Mouse (Mus musculus) stomach, embryonic 14.5 days (tissue): ENCODE results near the gene Ppp2r5a. TPM values are rescaled to one million over a fixed set of nuclear protein-coding genes. Genes with fewer than 3 reads are reported as not detected.

Experiments
- ATAC-seq: fragments of 200-750 bp; cut with Nextera tagmentation; 2 replicates; pipeline ENCODE4 v1.8.0; 2017; ENCODE audit warnings: low read depth, moderate TSS enrichment; ENCODE audit not compliant: insufficient number of reproducible peaks, insufficient read depth, low FRiP score
- H3K27ac ChIP-seq: fragments of 300-500 bp; sonication (generic); 2 replicates; pipeline ENCODE4 v1.5.1; 2014; ENCODE audit warnings: mild to moderate bottlenecking, low read length, moderate library complexity, mixed read lengths
- H3K27me3 ChIP-seq: fragments of 300-500 bp; sonication (generic); 2 replicates; pipeline ENCODE4 v1.6.1; 2014; ENCODE audit warnings: low read length, control low read depth, mixed read lengths; ENCODE audit not compliant: control insufficient read depth, insufficient read depth
- H3K36me3 ChIP-seq: fragments of 300-500 bp; sonication (generic); 2 replicates; pipeline ENCODE4 v1.6.1; 2014; ENCODE audit warnings: mild to moderate bottlenecking, control low read depth, low read length, moderate library complexity, mixed read lengths; ENCODE audit not compliant: control insufficient read depth, insufficient read depth
- H3K4me1 ChIP-seq: fragments of 300-500 bp; sonication (generic); 2 replicates; pipeline ENCODE4 v1.6.1; 2014; ENCODE audit warnings: low read length, control low read depth, mixed read lengths; ENCODE audit not compliant: control insufficient read depth, insufficient read depth
- H3K4me2 ChIP-seq: fragments of 300-500 bp; sonication (generic); replicated peaks from 2 replicates; pipeline ENCODE4 v1.6.1; 2014; ENCODE audit warnings: low read depth, low read length, control low read depth
- H3K4me3 ChIP-seq: fragments of 300-500 bp; sonication (generic); 2 replicates; pipeline ENCODE4 v1.5.1; 2014; ENCODE audit warnings: low read depth, low read length, control low read depth
- H3K9ac ChIP-seq: fragments of 300-500 bp; sonication (generic); replicated peaks from 2 replicates; pipeline ENCODE4 v1.6.1; 2014; ENCODE audit warnings: low read depth, mild to moderate bottlenecking, control low read depth, low read length, moderate library complexity, mixed read lengths
- H3K9me3 ChIP-seq: fragments of 300-500 bp; sonication (generic); 2 replicates; pipeline ENCODE4 v1.6.1; 2016; ENCODE audit warnings: low read depth, low read length, control low read depth; ENCODE audit not compliant: control insufficient read depth
- WGBS: fragments of 180-500 bp; shearing (Covaris S2); extraction: QIAGEN DNeasy Blood & Tissue Kit; methylation state at CpG from one replicate; pipeline ENCODE4 v1.1.7; 2014; 5-methylcytosine and 5-hydroxymethylcytosine counted together
- polyA plus RNA-seq: library from polyadenylated mRNA; unstranded; fragments of >200 nt; fragmentation: Nextera tagmentation; extraction: Ambion mirVana; gene quantifications from 2 replicates; pipeline ENCODE4 v1.2.1, GENCODE M21; 2014

Gene Ppp2r5a
- polyA plus RNA-seq, 1 experiment from 2014 or later: 22.5 TPM

- Histone ChIP-seq H3K27me3 (no peaks in the 10 kb centered on the region), H3K4me2 (no peak overlapping the region), H3K9me3 (no peaks in the 10 kb centered on the region), H3K4me3 (no peak overlapping the region), H3K9ac (no peak overlapping the region), H3K36me3 (no peaks in the 10 kb centered on the region), H3K27ac (no peak overlapping the region), H3K4me1 (no peaks in the 10 kb centered on the region)
- 62% methylated on average over 6 of the region's 6 CpGs for WGBS
- no peak for ATAC-seq
Measured at GRCm38 (mm10) chr1:191414432-191414831, 11.4 kb upstream of the Ppp2r5a start.

GRCm38 (mm10) chr1:191413691-191414415, 10.8 kb upstream of the Ppp2r5a start:
- Histone ChIP-seq H3K27me3 (no peaks in the 10 kb centered on the region), H3K4me2 (no peak overlapping the region), H3K4me3 (no peak overlapping the region), H3K9me3 (no peaks in the 10 kb centered on the region), H3K4me1 (no peaks in the 10 kb centered on the region), H3K27ac (no peak overlapping the region), H3K36me3 (no peaks in the 10 kb centered on the region), H3K9ac (no peak overlapping the region)
- WGBS: 45% methylated on average over 6 of the region's 6 CpGs
- ATAC-seq: no peak

- Histone ChIP-seq H3K4me3 (no peak overlapping the region), H3K9me3 (no peaks in the 10 kb centered on the region), H3K4me1 (no peaks in the 10 kb centered on the region), H3K27ac (no peak overlapping the region), H3K27me3 (no peaks in the 10 kb centered on the region), H3K36me3 (no peaks in the 10 kb centered on the region), H3K9ac (no peak overlapping the region), H3K4me2 (no peak overlapping the region)
- ATAC-seq: no peak
- WGBS: 55% methylated on average over 10 of the region's 10 CpGs
Measured at GRCm38 (mm10) chr1:191410294-191411036, 7.4 kb upstream of the Ppp2r5a start.

GRCm38 (mm10) chr1:191407246-191407645, 4.2 kb upstream of the Ppp2r5a start:
- no peaks in the 10 kb centered on the region for H3K27me3 ChIP-seq
- ATAC-seq: no peak
- no peaks in the 10 kb centered on the region for H3K4me1 ChIP-seq
- no peak overlapping the region for H3K27ac ChIP-seq
- H3K9me3 ChIP-seq: no peaks in the 10 kb centered on the region
- 62% methylated on average over 12 of the region's 12 CpGs for WGBS
- no peaks in the 10 kb centered on the region for H3K36me3 ChIP-seq
- no peak overlapping the region for H3K4me2 ChIP-seq
- no peak overlapping the region for H3K4me3 ChIP-seq
- H3K9ac ChIP-seq: no peak overlapping the region

GRCm38 (mm10) chr1:191406516-191406915, 3.4 kb upstream of the Ppp2r5a start:
- ATAC-seq: no peak
- H3K4me3 ChIP-seq: no peak overlapping the region
- H3K27ac ChIP-seq: no peak overlapping the region
- 90% methylated on average over 8 of the region's 8 CpGs for WGBS
- H3K36me3 ChIP-seq: no peaks in the 10 kb centered on the region
- H3K9ac ChIP-seq: no peak overlapping the region
- H3K9me3 ChIP-seq: no peaks in the 10 kb centered on the region
- H3K4me2 ChIP-seq: no peak overlapping the region
- H3K27me3 ChIP-seq: no peaks in the 10 kb centered on the region
- no peaks in the 10 kb centered on the region for H3K4me1 ChIP-seq

GRCm38 (mm10) chr1:191404721-191405329, 1.8 kb upstream of the Ppp2r5a start:
- 78% methylated on average over 10 of the region's 10 CpGs for WGBS
- no peaks in the 10 kb centered on the region for H3K27me3 ChIP-seq
- H3K9me3 ChIP-seq: no peaks in the 10 kb centered on the region

GRCm38 (mm10) chr1:191404301-191404700, 1.2 kb upstream of the Ppp2r5a start:
- no peak overlapping the region for H3K4me2 ChIP-seq
- WGBS: 43% methylated on average over 1 of the region's 1 CpGs
- no peaks in the 10 kb centered on the region for H3K27me3 ChIP-seq
- no peaks in the 10 kb centered on the region for H3K36me3 ChIP-seq
- no peak overlapping the region for H3K4me3 ChIP-seq
- no peak overlapping the region for H3K9ac ChIP-seq
- H3K27ac ChIP-seq: no peak overlapping the region
- no peaks in the 10 kb centered on the region for H3K9me3 ChIP-seq
- no peaks in the 10 kb centered on the region for H3K4me1 ChIP-seq
- ATAC-seq: no peak

More at GRCm38 (mm10) chr1:191404721-191405329, 1.8 kb upstream of the Ppp2r5a start:
- ATAC-seq: no peak
- Histone ChIP-seq H3K36me3 (no peaks in the 10 kb centered on the region), H3K4me3 (no peak overlapping the region), H3K4me1 (no peaks in the 10 kb centered on the region), H3K4me2 (no peak overlapping the region), H3K27ac (no peak overlapping the region), H3K9ac (no peak overlapping the region)

GRCm38 (mm10) chr1:191402506-191402905, 566 bp downstream of the Ppp2r5a start:
- WGBS: 39% methylated on average over 7 of the region's 7 CpGs

More at GRCm38 (mm10) chr1:191402506-191402905, 566 bp downstream of the Ppp2r5a start:
- H3K4me3 ChIP-seq: no peak overlapping the region
- no peak overlapping the region for H3K27ac ChIP-seq
- H3K9me3 ChIP-seq: no peaks in the 10 kb centered on the region
- ATAC-seq: no peak
- H3K36me3 ChIP-seq: no peaks in the 10 kb centered on the region
- H3K4me2 ChIP-seq: no peak overlapping the region
- no peaks in the 10 kb centered on the region for H3K4me1 ChIP-seq
- H3K27me3 ChIP-seq: no peaks in the 10 kb centered on the region
- no peak overlapping the region for H3K9ac ChIP-seq
